Mouse (Mus musculus) small intestine, adult 2 months (tissue): ENCODE results near the gene Hmbs.
"Not testable (repeated sequence)": the region's sequence is repeated elsewhere in the genome, so short reads cannot be mapped to it uniquely, and the experiment has no call there.

Experiments
- CTCF ChIP-seq: fragments of 200-500 bp; IDR thresholded peaks from 2 replicates; pipeline ENCODE4 v1.5.1; 2012; ENCODE audit warnings: low read depth, mild to moderate bottlenecking, control low read depth, inconsistent platforms, low read length, moderate library complexity, mixed read lengths; ENCODE audit not compliant: insufficient replicate concordance, insufficient read length; ENCODE audit errors: extremely low read depth
- POLR2A ChIP-seq: fragments of 200-500 bp; IDR thresholded peaks from 2 replicates; pipeline ENCODE4 v1.6.1; 2012; ENCODE audit warnings: low read depth, mild to moderate bottlenecking, control low read depth, inconsistent platforms, low read length, moderate library complexity

- not testable (repeated sequence) for TF ChIP-seq CTCF, POLR2A
Observed at GRCm38 (mm10) chr9:44361931-44362330, 17.9 kb upstream of the Hmbs start.
